Mouse (Mus musculus) testis, adult 2 months (tissue): Measurements from ENCODE around the gene Ift140.

Experiments
- CTCF ChIP-seq: fragments of 200-500 bp; IDR thresholded peaks from 2 replicates; pipeline ENCODE4 v1.5.1; 2012; ENCODE audit warnings: low read depth, mild to moderate bottlenecking, inconsistent platforms, low read length, moderate library complexity; ENCODE audit not compliant: control insufficient read depth, insufficient read depth, insufficient replicate concordance
- POLR2A ChIP-seq: fragments of 200-500 bp; IDR thresholded peaks from 2 replicates; pipeline ENCODE4 v1.6.1; 2012; ENCODE audit warnings: low read depth, mild to moderate bottlenecking, inconsistent platforms, low read length, moderate library complexity; ENCODE audit not compliant: control insufficient read depth

DNA sequence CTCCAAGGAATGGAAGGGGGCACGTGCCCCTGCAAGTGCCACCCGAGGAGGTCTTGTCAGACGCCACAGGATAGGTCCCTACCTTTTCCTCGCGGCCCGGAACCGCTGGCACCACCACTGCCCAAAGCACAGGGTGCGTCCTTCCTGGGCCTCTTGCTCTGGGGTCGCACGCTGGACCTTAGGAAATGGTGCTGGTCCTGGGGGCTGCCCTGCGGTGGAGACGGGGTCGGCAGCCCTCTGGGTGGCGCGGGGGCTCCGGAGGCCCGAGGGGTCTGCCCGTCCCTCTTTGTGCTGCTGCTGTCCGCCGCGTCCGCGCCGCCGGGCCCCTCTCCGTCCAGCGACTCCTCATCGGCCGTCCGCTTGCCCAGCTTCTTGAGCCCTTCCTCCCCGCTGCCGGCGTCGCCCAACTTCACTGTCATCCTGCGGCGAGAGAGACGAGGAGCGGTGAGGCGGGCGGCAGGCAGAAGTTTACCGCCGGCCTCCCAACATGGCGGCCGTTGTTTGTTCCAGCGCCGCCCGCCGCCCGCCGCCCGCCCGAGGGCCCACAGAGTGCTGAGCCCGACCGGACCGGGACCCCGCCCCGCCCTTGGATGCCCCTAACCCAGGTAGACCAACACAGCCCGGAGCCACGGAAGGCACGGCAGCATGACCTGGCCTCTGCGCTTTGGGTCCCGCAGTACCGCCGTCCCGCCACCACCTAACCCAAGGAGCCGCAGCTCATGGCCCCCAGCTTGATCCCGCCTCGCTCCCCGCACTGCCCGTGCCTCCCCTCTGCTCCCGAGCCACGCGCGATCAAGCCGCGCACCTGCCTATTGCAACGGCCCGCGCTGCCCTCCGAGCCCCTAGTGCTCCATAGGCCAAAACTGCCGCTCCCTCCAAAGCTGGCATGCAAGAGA lies 2.0 kb upstream of the Ift140 start:
- TF ChIP-seq POLR2A = no peak; the same call in 1 of the 2 replicates
- no peak for TF ChIP-seq CTCF
